Mouse (Mus musculus) megakaryocyte-erythroid progenitor cell, adult 5-6 weeks (primary cell): ENCODE measurements around the gene Cyp4f40. TPM values are rescaled to one million over a fixed set of nuclear protein-coding genes. Genes with fewer than 3 reads are reported as not detected.
"Not testable (repeated sequence)": the region's sequence is repeated elsewhere in the genome, so short reads cannot be mapped to it uniquely, and the experiment has no call there.

Source experiments
- ATAC-seq: replicated peaks from 2 replicates; pipeline ENCODE4 v1.8.0; 2016; ENCODE audit warnings: mild to moderate bottlenecking, inconsistent platforms; ENCODE audit not compliant: severe bottlenecking, poor library complexity, low FRiP score, low TSS enrichment
- total RNA-seq, 2 experiments: library from RNA; stranded (forward) in 1 of 2; stranded (reverse) in 1 of 2; fragments of 200-1000, 215-1000 nt in 1 of 2; fragments of >200 nt in 1 of 2; fragmentation: Nextera tagmentation in 1 of 2; gene quantifications; 2 replicates each; pipeline ENCODE4 v1.2.3; 2014 to 2017

The Cyp4f40 gene
- total RNA-seq, 2 experiments from 2014 or later, result not detected

GRCm38 (mm10) chr17:32690959-32691358, 32.3 kb downstream of the Cyp4f40 start:
- no peak for ATAC-seq

- no peak for ATAC-seq
These were observed 44.1 kb downstream of the Cyp4f40 start for GRCm38 (mm10) chr17:32702826-32703225.

GRCm38 (mm10) chr17:32710541-32710940, 51.8 kb downstream of the Cyp4f40 start:
- not testable (repeated sequence) for ATAC-seq

- not testable (repeated sequence) for ATAC-seq
These were observed 63.5 kb downstream of the Cyp4f40 start for GRCm38 (mm10) chr17:32722151-32722550.

GRCm38 (mm10) chr17:32722771-32723170, 64.1 kb downstream of the Cyp4f40 start:
- no peak for ATAC-seq

GRCm38 (mm10) chr17:32726360-32726759, 67.7 kb downstream of the Cyp4f40 start:
- not testable (repeated sequence) for ATAC-seq

Other genes with a start within 250 kb of the Cyp4f40 start
- 1.5 and 3.0 TPM in 2 replicates for gene Pglyrp2, start 234.7 kb upstream of the Cyp4f40 start, total RNA-seq (2014; fragmentation: Nextera tagmentation)
- gene Pglyrp2, start 234.7 kb upstream of the Cyp4f40 start, total RNA-seq (2017), result 2.7 and 3.3 TPM in 2 replicates
- 1.4 and 1.7 TPM in 2 replicates for gene Cyp4f39, start 206.2 kb upstream of the Cyp4f40 start, total RNA-seq (2014; fragmentation: Nextera tagmentation)
- gene Cyp4f39, start 206.2 kb upstream of the Cyp4f40 start, total RNA-seq (2017), result 4.3 and 5.9 TPM in 2 replicates
- gene Cyp4f17, start 152.8 kb upstream of the Cyp4f40 start, total RNA-seq (2014; fragmentation: Nextera tagmentation), result 3.1 TPM in 1 of 2 replicates, not detected in the other
- gene Cyp4f17, start 152.8 kb upstream of the Cyp4f40 start, total RNA-seq (2017), result not detected in 2 replicates
- 6.2 and 9.2 TPM in 2 replicates for gene Cyp4f16, start 122.3 kb upstream of the Cyp4f40 start, total RNA-seq (2014; fragmentation: Nextera tagmentation)
- 3.4 and 10.3 TPM in 2 replicates for gene Cyp4f16, start 122.3 kb upstream of the Cyp4f40 start, total RNA-seq (2017)
- not detected in 2 replicates for gene Cyp4f37, start 37.6 kb upstream of the Cyp4f40 start, total RNA-seq (2014; fragmentation: Nextera tagmentation)
- not detected in 2 replicates for gene Cyp4f37, start 37.6 kb upstream of the Cyp4f40 start, total RNA-seq (2017)
- not detected in 2 replicates for gene Cyp4f15, start 26.7 kb downstream of the Cyp4f40 start, total RNA-seq (2014; fragmentation: Nextera tagmentation)
- not detected in 2 replicates for gene Cyp4f15, start 26.7 kb downstream of the Cyp4f40 start, total RNA-seq (2017)
- gene Zfp871, start 129.4 kb downstream of the Cyp4f40 start, total RNA-seq (2014; fragmentation: Nextera tagmentation), result 33.5 and 53.2 TPM in 2 replicates
- 18.9 and 29.5 TPM in 2 replicates for gene Zfp871, start 129.4 kb downstream of the Cyp4f40 start, total RNA-seq (2017)
- gene Zfp811, start 151.0 kb downstream of the Cyp4f40 start, total RNA-seq (2014; fragmentation: Nextera tagmentation), result not detected in 2 replicates
- 0.11 TPM in 1 of 2 replicates, not detected in the other for gene Zfp811, start 151.0 kb downstream of the Cyp4f40 start, total RNA-seq (2017)
- gene Zfp799, start 171.4 kb downstream of the Cyp4f40 start, total RNA-seq (2014; fragmentation: Nextera tagmentation), result 3.6 and 4.4 TPM in 2 replicates
- gene Zfp799, start 171.4 kb downstream of the Cyp4f40 start, total RNA-seq (2017), result 1.5 and 6.1 TPM in 2 replicates
- gene Zfp870, start 232.7 kb downstream of the Cyp4f40 start, total RNA-seq (2014; fragmentation: Nextera tagmentation), result 6.9 and 7.6 TPM in 2 replicates
- 1.1 and 6.5 TPM in 2 replicates for gene Zfp870, start 232.7 kb downstream of the Cyp4f40 start, total RNA-seq (2017)